Mouse (Mus musculus) gastrocnemius, adult 8-10 months (tissue): ENCODE data around the gene Ankrd33b. TPM values are rescaled to one million over a fixed set of nuclear protein-coding genes. Genes with fewer than 3 reads are reported as not detected.

Experiments used
- DNase-seq, 2 experiments: peaks; one replicate each; pipeline ENCODE4 v3.0.0; 2022; ENCODE audit warnings: low spot score in 2 of 2
- total RNA-seq, 4 experiments: library from RNA; stranded (reverse); gene quantifications; 2 replicates each; pipeline ENCODE4 v1.2.4; 2022

The Ankrd33b gene
- 10 to 100 TPM; 11.5 to 18.8 (median 16.5) TPM for total RNA-seq

- DNase-seq = peak in 1 of 2 experiments; percentile 16
These were observed at the start of gene Ankrd33b for GRCm38 (mm10) chr15:31367481-31368200. Ankrd33b (minus strand) TSS chr15:31367726.

GRCm38 (mm10) chr15:31415181-31415580 lies 47.7 kb upstream of the Ankrd33b start:
- no peak for DNase-seq

GRCm38 (mm10) chr15:31414179-31414898 lies 46.8 kb upstream of the Ankrd33b start:
- no peak for DNase-seq

- no peak for DNase-seq
These were observed 46.1 kb upstream of the Ankrd33b start for GRCm38 (mm10) chr15:31413662-31414061.

GRCm38 (mm10) chr15:31412933-31413332 lies 45.4 kb upstream of the Ankrd33b start:
- DNase-seq = no peak

- no peak for DNase-seq
These were observed 44.9 kb upstream of the Ankrd33b start for GRCm38 (mm10) chr15:31412436-31412835.

- DNase-seq = no peak
These were observed 40.0 kb upstream of the Ankrd33b start for GRCm38 (mm10) chr15:31407490-31407889.

GRCm38 (mm10) chr15:31406881-31407280 lies 39.4 kb upstream of the Ankrd33b start:
- no peak for DNase-seq

- DNase-seq = no peak
These were observed 36.8 kb upstream of the Ankrd33b start for GRCm38 (mm10) chr15:31404346-31404745.

GRCm38 (mm10) chr15:31402200-31402892 lies 34.8 kb upstream of the Ankrd33b start:
- DNase-seq = no peak

GRCm38 (mm10) chr15:31400974-31401373 lies 33.4 kb upstream of the Ankrd33b start:
- no peak for DNase-seq

- no peak for DNase-seq
These were observed 31.2 kb upstream of the Ankrd33b start for GRCm38 (mm10) chr15:31398769-31399168.

GRCm38 (mm10) chr15:31397379-31397778 lies 29.9 kb upstream of the Ankrd33b start:
- no peak for DNase-seq

- DNase-seq = no peak
These were observed 29.2 kb upstream of the Ankrd33b start for GRCm38 (mm10) chr15:31396755-31397154.

- no peak for DNase-seq
These were observed 28.5 kb upstream of the Ankrd33b start for GRCm38 (mm10) chr15:31395986-31396385.

- no peak for DNase-seq
These were observed 25.9 kb upstream of the Ankrd33b start for GRCm38 (mm10) chr15:31393402-31393801.

- no peak for DNase-seq
These were observed 25.2 kb upstream of the Ankrd33b start for GRCm38 (mm10) chr15:31392705-31393104.

GRCm38 (mm10) chr15:31392135-31392534 lies 24.6 kb upstream of the Ankrd33b start:
- DNase-seq = no peak

- DNase-seq = no peak
These were observed 14.5 kb upstream of the Ankrd33b start for GRCm38 (mm10) chr15:31381936-31382468.

- no peak for DNase-seq
These were observed 11.9 kb upstream of the Ankrd33b start for GRCm38 (mm10) chr15:31379471-31379870.

GRCm38 (mm10) chr15:31375212-31375611 lies 7.7 kb upstream of the Ankrd33b start:
- no peak for DNase-seq

- DNase-seq = no peak
These were observed 1.6 kb upstream of the Ankrd33b start for GRCm38 (mm10) chr15:31369125-31369612.
